Mouse (Mus musculus) heart, postnatal 0 days (tissue): ENCODE data around the gene Mief1. TPM values are rescaled to one million over a fixed set of nuclear protein-coding genes. Genes with fewer than 3 reads are reported as not detected.

Experiments used
- ATAC-seq: fragments of 200-750 bp; cut with Nextera tagmentation; 2 replicates; pipeline ENCODE4 v1.8.0; 2017; ENCODE audit warnings: low read depth, moderate number of reproducible peaks, moderate library complexity; ENCODE audit not compliant: insufficient read depth
- DNase-seq: peaks from one replicate; pipeline ENCODE4 v3.0.0-alpha.2; 2016; ENCODE audit warnings: low spot score
- H3K27ac ChIP-seq: fragments of 300-500 bp; sonication (generic); 2 replicates; pipeline ENCODE4 v1.5.1; 2014; ENCODE audit warnings: low read depth, mild to moderate bottlenecking
- H3K27me3 ChIP-seq: fragments of 300-500 bp; sonication (generic); 2 replicates; pipeline ENCODE4 v1.6.1; 2014; ENCODE audit warnings: low read length, mixed read lengths; ENCODE audit not compliant: control insufficient read depth, insufficient read depth
- H3K36me3 ChIP-seq: fragments of 300-500 bp; sonication (generic); replicated peaks from 2 replicates; pipeline ENCODE4 v1.6.1; 2014; ENCODE audit warnings: low read length, mixed read lengths; ENCODE audit not compliant: control insufficient read depth, insufficient read depth
- H3K4me1 ChIP-seq: fragments of 300-500 bp; sonication (generic); 2 replicates; pipeline ENCODE4 v1.6.1; 2014; ENCODE audit warnings: antibody characterized with exemption; ENCODE audit not compliant: control insufficient read depth, insufficient read depth
- H3K4me2 ChIP-seq: fragments of 300-500 bp; sonication (generic); 2 replicates; pipeline ENCODE4 v1.6.1; 2014; ENCODE audit warnings: low read depth, mild to moderate bottlenecking, low read length, moderate library complexity
- H3K4me3 ChIP-seq: fragments of 300-500 bp; sonication (generic); 2 replicates; pipeline ENCODE4 v1.5.1; 2014; ENCODE audit warnings: low read depth, low read length
- H3K9ac ChIP-seq: fragments of 300-500 bp; sonication (generic); replicated peaks from 2 replicates; pipeline ENCODE4 v1.6.1; 2014; ENCODE audit warnings: low read depth, low read length, mixed read lengths
- H3K9me3 ChIP-seq: fragments of 300-500 bp; sonication (generic); replicated peaks from 2 replicates; pipeline ENCODE4 v1.6.1; 2016; ENCODE audit warnings: low read length; ENCODE audit not compliant: control insufficient read depth
- CTCF ChIP-seq: IDR thresholded peaks from 2 replicates; pipeline ENCODE4 v1.5.1; 2016; ENCODE audit warnings: antibody characterized with exemption, control low read depth, low read depth
- EP300 ChIP-seq: IDR thresholded peaks from 2 replicates; pipeline ENCODE4 v1.6.1; 2016; ENCODE audit warnings: antibody characterized with exemption, low read depth
- WGBS: fragments of 180-500 bp; shearing (Covaris S2); extraction: QIAGEN DNeasy Blood & Tissue Kit; methylation state at CpG from one replicate; pipeline ENCODE4 v1.1.7; 2014; 5-methylcytosine and 5-hydroxymethylcytosine counted together
- polyA plus RNA-seq: library from polyadenylated mRNA; unstranded; fragments of >200 nt; fragmentation: Nextera tagmentation; extraction: Ambion mirVana; gene quantifications from 2 replicates; pipeline ENCODE4 v1.2.1, GENCODE M21; 2015
- total RNA-seq: library from RNA; depleted of rRNA; stranded (reverse); fragments of >200 nt; gene quantifications from 2 replicates; pipeline ENCODE4 v1.2.3, GENCODE M21; 2014; ENCODE audit warnings: low replicate concordance; rRNA removed

Gene Mief1
- total RNA-seq: 34.5 and 39.8 TPM in 2 replicates
- 17.0 and 17.8 TPM in 2 replicates for polyA plus RNA-seq

- WGBS: 0% methylated on average over 66 of the region's 67 CpGs
- H3K9me3 ChIP-seq: no peaks in the 10 kb centered on the region
- ATAC-seq: peak; percentile 98
- peak within 1 kb of the TSS; percentile 92 for H3K4me3 ChIP-seq
- peak; percentile 96 for DNase-seq
- peaks cover 33% of the 10 kb centered on the region for H3K36me3 ChIP-seq
- H3K9ac ChIP-seq: peak within 1 kb of the TSS; percentile 91
- peak within 1 kb of the TSS; percentile 77 for H3K4me2 ChIP-seq
- peaks cover 6% of the 10 kb centered on the region; the same call in 1 of the 2 replicates for H3K4me1 ChIP-seq
- peak; percentile 17; the same call in 1 of the 2 replicates for TF ChIP-seq EP300
- TF ChIP-seq CTCF: peak; percentile 18; the same call in 1 of the 2 replicates
- no peaks in the 10 kb centered on the region for H3K27me3 ChIP-seq
- peak within 1 kb of the TSS; percentile 85 for H3K27ac ChIP-seq
Observed at GRCm38 (mm10) chr15:80233733-80234509, at the start of gene Mief1. TSS of gene Mief1 (plus strand) at chr15:80234018.

GRCm38 (mm10) chr15:80188927-80189326 lies 44.9 kb upstream of the Mief1 start:
- Histone ChIP-seq H3K4me1 (no peaks in the 10 kb centered on the region), H3K36me3 (no peaks in the 10 kb centered on the region), H3K9ac (no peak overlapping the region), H3K27ac (no peak overlapping the region), H3K4me3 (no peak overlapping the region), H3K9me3 (no peaks in the 10 kb centered on the region), H3K27me3 (no peaks in the 10 kb centered on the region), H3K4me2 (no peak overlapping the region)
- TF ChIP-seq CTCF (no peak), EP300 (no peak)
- WGBS: 72% methylated on average over 5 of the region's 5 CpGs
- DNase-seq: no peak
- no peak for ATAC-seq

- H3K9me3 ChIP-seq: no peaks in the 10 kb centered on the region
- no peaks in the 10 kb centered on the region for H3K4me1 ChIP-seq
- H3K27me3 ChIP-seq: no peaks in the 10 kb centered on the region
- no peak overlapping the region for H3K4me2 ChIP-seq
- DNase-seq (no peak), ATAC-seq (no peak)
- TF ChIP-seq EP300 (no peak), CTCF (no peak)
- no peak overlapping the region for H3K27ac ChIP-seq
- no peak overlapping the region for H3K9ac ChIP-seq
- H3K36me3 ChIP-seq: no peaks in the 10 kb centered on the region
- H3K4me3 ChIP-seq: no peak overlapping the region
- 57% methylated on average over 4 of the region's 4 CpGs for WGBS
Observed at GRCm38 (mm10) chr15:80190075-80190474, 43.7 kb upstream of the Mief1 start.

GRCm38 (mm10) chr15:80191585-80192245 lies 42.1 kb upstream of the Mief1 start:
- no peak for ATAC-seq
- H3K9me3 ChIP-seq: no peaks in the 10 kb centered on the region
- no peaks in the 10 kb centered on the region for H3K36me3 ChIP-seq
- H3K9ac ChIP-seq: no peak overlapping the region
- 68% methylated on average over 8 of the region's 8 CpGs for WGBS
- no peak overlapping the region for H3K4me3 ChIP-seq
- no peak for DNase-seq
- H3K4me1 ChIP-seq: no peaks in the 10 kb centered on the region
- H3K27me3 ChIP-seq: no peaks in the 10 kb centered on the region
- TF ChIP-seq CTCF (no peak), EP300 (no peak)
- no peak overlapping the region for H3K27ac ChIP-seq
- no peak overlapping the region for H3K4me2 ChIP-seq

- Histone ChIP-seq H3K27ac (no peak overlapping the region), H3K27me3 (no peaks in the 10 kb centered on the region), H3K4me2 (no peak overlapping the region), H3K9me3 (no peaks in the 10 kb centered on the region), H3K9ac (no peak overlapping the region), H3K4me3 (no peak overlapping the region), H3K4me1 (no peaks in the 10 kb centered on the region), H3K36me3 (no peaks in the 10 kb centered on the region)
- DNase-seq (no peak), ATAC-seq (no peak)
- TF ChIP-seq EP300 (no peak), CTCF (no peak)
- WGBS: 64% methylated on average over 6 of the region's 6 CpGs
Observed at GRCm38 (mm10) chr15:80192246-80192585, 41.6 kb upstream of the Mief1 start.
